Mouse (Mus musculus): ENCODE measurements around the gene Gm17428. TPM values are rescaled to one million over a fixed set of nuclear protein-coding genes. Genes with fewer than 3 reads are reported as not detected.

Gm17428 gene
- polyA plus RNA-seq, 1 experiment from 2014 or later, result not detected

MicroRNAs encoded within 50 kb of the gene (microRNA counts, 519-probe panel; counts per million panel counts)
- microRNA mmu-miR-208a (9,387 counts per million, percentile 95 among the panel's probes with 10 or more counts), microRNA mmu-miR-208b (8,139 counts per million, percentile 88 among the panel's probes with 10 or more counts)

Small RNAs within 50 kb of the gene (microRNA-seq; reads per million reads assigned to microRNA genes)
- 21,085 reads per million, percentile 98 among the genes with 10 or more reads in this experiment for gene Mir208a
- gene Mir208b, result 60,433 reads per million, percentile 99 among the genes with 10 or more reads in this experiment

Other genes with a start within 250 kb of the Gm17428 start
- 2.4 and 2.7 TPM in 2 replicates for gene Slc7a8, start 195.0 kb upstream of the Gm17428 start, polyA plus RNA-seq (2016; fragmentation: Nextera tagmentation; extraction: Ambion mirVana)
- not detected in 2 replicates for gene Rnf212b, start 162.8 kb upstream of the Gm17428 start, polyA plus RNA-seq (2016; fragmentation: Nextera tagmentation; extraction: Ambion mirVana)
- 10.3 and 11.0 TPM in 2 replicates for gene Homez, start 106.0 kb upstream of the Gm17428 start, polyA plus RNA-seq (2016; fragmentation: Nextera tagmentation; extraction: Ambion mirVana)
- gene Ppp1r3e, start 99.4 kb upstream of the Gm17428 start, polyA plus RNA-seq (2016; fragmentation: Nextera tagmentation; extraction: Ambion mirVana), result 0.98 and 1.00 TPM in 2 replicates
- 2.8 and 3.0 TPM in 2 replicates for gene Bcl2l2, start 93.6 kb upstream of the Gm17428 start, polyA plus RNA-seq (2016; fragmentation: Nextera tagmentation; extraction: Ambion mirVana)
- gene Gm20521, start 93.5 kb upstream of the Gm17428 start, polyA plus RNA-seq (2016; fragmentation: Nextera tagmentation; extraction: Ambion mirVana), result not detected in 2 replicates
- 89.8 and 162 TPM in 2 replicates for gene Pabpn1, start 84.4 kb upstream of the Gm17428 start, polyA plus RNA-seq (2016; fragmentation: Nextera tagmentation; extraction: Ambion mirVana)
- 42.1 and 52.4 TPM in 2 replicates for gene Slc22a17, start 63.8 kb upstream of the Gm17428 start, polyA plus RNA-seq (2016; fragmentation: Nextera tagmentation; extraction: Ambion mirVana)
- 16.7 and 23.5 TPM in 2 replicates for gene Efs, start 50.8 kb upstream of the Gm17428 start, polyA plus RNA-seq (2016; fragmentation: Nextera tagmentation; extraction: Ambion mirVana)
- not detected in 2 replicates for gene Il25, start 44.2 kb upstream of the Gm17428 start, polyA plus RNA-seq (2016; fragmentation: Nextera tagmentation; extraction: Ambion mirVana)
- 0.97 and 1.5 TPM in 2 replicates for gene Cmtm5, start 40.7 kb upstream of the Gm17428 start, polyA plus RNA-seq (2016; fragmentation: Nextera tagmentation; extraction: Ambion mirVana)
- gene Myh6, start 10.0 kb upstream of the Gm17428 start, polyA plus RNA-seq (2016; fragmentation: Nextera tagmentation; extraction: Ambion mirVana), result 2,034 and 3,157 TPM in 2 replicates
- gene Myh7, start 17.7 kb downstream of the Gm17428 start, polyA plus RNA-seq (2016; fragmentation: Nextera tagmentation; extraction: Ambion mirVana), result 2,022 and 5,104 TPM in 2 replicates
- gene Ngdn, start 38.5 kb downstream of the Gm17428 start, polyA plus RNA-seq (2016; fragmentation: Nextera tagmentation; extraction: Ambion mirVana), result 73.7 and 88.8 TPM in 2 replicates
- gene Zfhx2, start 115.4 kb downstream of the Gm17428 start, polyA plus RNA-seq (2016; fragmentation: Nextera tagmentation; extraction: Ambion mirVana), result 3.8 and 4.2 TPM in 2 replicates
- 16.1 and 16.4 TPM in 2 replicates for gene Thtpa, start 117.9 kb downstream of the Gm17428 start, polyA plus RNA-seq (2016; fragmentation: Nextera tagmentation; extraction: Ambion mirVana)
- gene Ap1g2, start 129.7 kb downstream of the Gm17428 start, polyA plus RNA-seq (2016; fragmentation: Nextera tagmentation; extraction: Ambion mirVana), result 15.6 and 18.9 TPM in 2 replicates
- 0.06 and 0.18 TPM in 2 replicates for gene Jph4, start 140.0 kb downstream of the Gm17428 start, polyA plus RNA-seq (2016; fragmentation: Nextera tagmentation; extraction: Ambion mirVana)
- not detected in 2 replicates for gene Dhrs2, start 245.1 kb downstream of the Gm17428 start, polyA plus RNA-seq (2016; fragmentation: Nextera tagmentation; extraction: Ambion mirVana)